Mouse (Mus musculus) large intestine, adult 2 months (tissue): ENCODE results near the gene Lyst. TPM values are rescaled to one million over a fixed set of nuclear protein-coding genes. Genes with fewer than 3 reads are reported as not detected.
"Not testable (repeated sequence)": the region's sequence is repeated elsewhere in the genome, so short reads cannot be mapped to it uniquely, and the experiment has no call there.

Experiments
- DNase-seq: peaks from one replicate; pipeline ENCODE4 v3.0.0-alpha.2; 2012; ENCODE audit warnings: low read depth, low spot score
- WGBS: fragments of 180-500 bp; shearing (Covaris S2); methylation state at CpG from one replicate; pipeline ENCODE4 v1.1.7; 2018; 5-methylcytosine and 5-hydroxymethylcytosine counted together
- polyA plus RNA-seq: library from polyadenylated mRNA; depleted of rRNA; stranded (reverse); fragments of >200 nt; gene quantifications from 2 replicates; pipeline ENCODE4 v1.2.3, GENCODE M21; 2012

Gene Lyst
- polyA plus RNA-seq, 1 experiment: 1.0 TPM

- 89% methylated on average over 5 of the region's 5 CpGs for WGBS
- no peak for DNase-seq
These were observed 31.3 kb downstream of the Lyst start for GRCm38 (mm10) chr13:13621456-13621855.

GRCm38 (mm10) chr13:13622565-13622964 lies 32.4 kb downstream of the Lyst start:
- WGBS: 64% methylated on average over 3 of the region's 3 CpGs
- no peak for DNase-seq

- no peak for DNase-seq
- WGBS: 75% methylated on average over 1 of the region's 1 CpGs
These were observed 43.5 kb downstream of the Lyst start for GRCm38 (mm10) chr13:13633746-13634145.

- DNase-seq: no peak
- WGBS: 84% methylated on average over 7 of the region's 7 CpGs
These were observed 44.5 kb downstream of the Lyst start for GRCm38 (mm10) chr13:13634706-13635105.

- WGBS: 87% methylated on average over 12 of the region's 12 CpGs
- no peak for DNase-seq
These were observed 45.0 kb downstream of the Lyst start for GRCm38 (mm10) chr13:13635224-13635623.

GRCm38 (mm10) chr13:13637577-13637976 lies 47.4 kb downstream of the Lyst start:
- WGBS: 66% methylated on average over 3 of the region's 3 CpGs
- DNase-seq: no peak

- WGBS: 85% methylated on average over 6 of the region's 6 CpGs
These were observed 47.8 kb downstream of the Lyst start for GRCm38 (mm10) chr13:13637981-13638380.

GRCm38 (mm10) chr13:13638725-13639124 lies 48.5 kb downstream of the Lyst start:
- 81% methylated on average over 4 of the region's 4 CpGs for WGBS
- no peak for DNase-seq

More at GRCm38 (mm10) chr13:13637981-13638380, 47.8 kb downstream of the Lyst start:
- DNase-seq: no peak

GRCm38 (mm10) chr13:13647296-13647695 lies 57.1 kb downstream of the Lyst start:
- DNase-seq: no peak
- WGBS: 86% methylated on average over 3 of the region's 3 CpGs

GRCm38 (mm10) chr13:13655453-13655852 lies 65.3 kb downstream of the Lyst start:
- no peak for DNase-seq
- 97% methylated on average over 3 of the region's 3 CpGs for WGBS

- DNase-seq: not testable (repeated sequence)
- 78% methylated on average over 2 of the region's 2 CpGs for WGBS
These were observed 75.9 kb downstream of the Lyst start for GRCm38 (mm10) chr13:13666103-13666502.

- 52% methylated on average over 5 of the region's 5 CpGs for WGBS
- no peak for DNase-seq
These were observed 80.5 kb downstream of the Lyst start for GRCm38 (mm10) chr13:13670669-13671068.

- DNase-seq: no peak
- 83% methylated on average over 6 of the region's 6 CpGs for WGBS
These were observed 81.6 kb downstream of the Lyst start for GRCm38 (mm10) chr13:13671585-13672328.

- 75% methylated on average over 4 of the region's 4 CpGs for WGBS
- DNase-seq: no peak
These were observed 84.6 kb downstream of the Lyst start for GRCm38 (mm10) chr13:13674669-13675343.

- DNase-seq: no peak
- 87% methylated on average over 8 of the region's 8 CpGs for WGBS
These were observed 87.7 kb downstream of the Lyst start for GRCm38 (mm10) chr13:13677871-13678270.

GRCm38 (mm10) chr13:13681642-13682041 lies 91.4 kb downstream of the Lyst start:
- DNase-seq: no peak
- WGBS: 72% methylated on average over 6 of the region's 6 CpGs

GRCm38 (mm10) chr13:13703476-13703875 lies 113.3 kb downstream of the Lyst start:
- DNase-seq: no peak
- WGBS: 61% methylated on average over 5 of the region's 5 CpGs

- 91% methylated on average over 17 of the region's 17 CpGs for WGBS
- DNase-seq: not testable (repeated sequence)
These were observed 131.2 kb downstream of the Lyst start for GRCm38 (mm10) chr13:13721435-13721834.

- no peak for DNase-seq
- 89% methylated on average over 3 of the region's 3 CpGs for WGBS
These were observed 133.1 kb downstream of the Lyst start for GRCm38 (mm10) chr13:13723293-13723692.

- DNase-seq: no peak
These were observed 133.6 kb downstream of the Lyst start for GRCm38 (mm10) chr13:13723786-13724185.

GRCm38 (mm10) chr13:13739232-13739631 lies 149.0 kb downstream of the Lyst start:
- DNase-seq: no peak
- WGBS: 93% methylated on average over 4 of the region's 4 CpGs
